Mouse (Mus musculus) testis, postnatal 14 days (tissue): ENCODE results near the gene Adgrv1.
"Not testable (repeated sequence)": the region's sequence is repeated elsewhere in the genome, so short reads cannot be mapped to it uniquely, and the experiment has no call there.

Experiments used
- DNase-seq: peaks from one replicate; pipeline ENCODE4 v3.0.0; 2021; ENCODE audit warnings: low spot score

Gene Adgrv1

DNA sequence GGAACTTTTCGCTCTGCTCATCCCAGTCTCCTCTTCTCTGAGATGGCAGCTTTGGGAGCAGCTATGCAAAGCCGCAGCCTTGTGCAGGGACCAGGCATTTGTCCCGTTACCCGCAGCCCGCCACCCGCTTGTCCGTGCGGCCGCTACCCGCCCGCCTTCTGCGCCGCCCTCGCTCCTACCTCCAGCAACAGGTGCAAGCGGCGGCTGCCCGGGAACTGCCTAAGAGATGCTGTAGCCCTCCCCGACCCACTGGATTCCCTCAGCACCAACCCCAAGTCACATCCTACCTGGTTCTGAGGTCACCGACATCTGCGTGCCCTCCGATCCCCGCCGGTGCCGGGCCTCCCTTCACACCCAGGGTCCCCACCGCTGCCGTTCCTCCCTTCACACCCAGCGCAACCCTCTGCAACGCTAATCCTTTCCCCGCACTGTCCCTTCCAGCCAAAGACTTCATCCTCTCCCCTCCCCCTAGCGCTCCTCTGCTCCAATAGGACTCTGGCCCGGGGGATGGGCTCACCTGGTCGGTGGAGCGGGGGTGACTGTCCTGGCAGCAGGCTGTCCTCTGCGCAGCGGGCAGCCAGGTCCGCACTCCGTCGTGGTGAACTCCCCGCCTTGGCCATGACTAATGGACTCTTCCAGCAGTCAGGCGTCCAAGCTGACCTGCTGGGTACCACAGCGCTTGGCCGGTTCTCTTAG is at the start of gene Adgrv1:
TSS of gene Adgrv1 (minus strand) at position 435 of the 696 bp plus-strand sequence.
- peak; percentile 88 for DNase-seq

DNA sequence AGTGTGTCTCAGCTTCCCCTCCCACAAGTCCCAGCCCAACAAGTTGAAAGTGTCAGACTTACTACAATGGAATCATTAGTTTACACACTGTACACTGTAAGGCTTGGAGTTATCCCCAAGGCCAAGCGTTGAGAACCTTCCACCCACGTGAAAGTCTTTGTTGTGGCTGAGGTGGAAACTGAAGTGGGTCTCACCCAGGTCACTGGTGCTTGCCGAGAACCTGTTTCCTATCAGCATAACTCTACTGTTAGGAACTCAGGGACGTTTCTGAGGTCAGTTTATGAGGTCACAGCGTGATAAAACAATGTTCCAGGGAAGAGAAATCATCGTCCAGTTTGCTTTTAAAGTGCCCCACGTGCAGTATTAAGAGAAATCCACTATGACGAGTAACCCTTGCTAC is 42.4 kb upstream of the Adgrv1 start:
- no peak for DNase-seq

DNA sequence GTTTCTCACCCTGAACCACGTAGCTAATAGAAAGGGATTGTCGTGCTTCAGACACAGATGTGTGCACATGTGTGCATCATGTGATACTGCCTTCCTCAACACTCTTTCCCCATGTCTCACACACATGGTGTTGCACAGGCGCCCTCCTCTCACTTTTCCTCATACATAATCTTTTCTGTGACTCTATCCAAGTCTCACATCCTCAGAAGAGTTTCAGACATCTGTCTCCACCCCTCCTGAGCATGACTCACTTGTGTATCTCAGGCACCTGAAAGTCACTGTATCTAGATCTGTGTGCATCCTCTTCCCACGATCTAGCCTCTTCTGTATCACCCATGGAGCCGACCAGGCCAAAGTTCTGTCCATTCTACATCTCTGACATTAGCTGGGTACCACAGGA is 34.8 kb upstream of the Adgrv1 start:
- no peak for DNase-seq

DNA sequence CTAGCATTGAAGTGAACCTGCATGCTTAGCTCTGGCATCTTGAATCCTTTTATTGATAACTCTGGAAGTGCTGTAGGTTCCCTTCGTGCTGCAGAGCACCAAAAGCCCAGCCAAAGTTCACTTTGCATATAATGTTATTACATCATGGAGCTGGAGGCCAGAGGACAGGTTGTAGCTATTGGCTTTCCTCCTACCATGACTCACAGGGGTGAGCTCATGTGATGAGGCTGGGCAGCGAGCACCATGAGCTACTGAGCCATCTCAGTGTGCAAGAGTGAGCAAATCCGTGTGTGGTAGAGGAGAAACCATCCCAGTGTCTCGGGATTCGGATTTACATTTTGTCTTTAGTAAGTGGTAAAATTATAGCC is 31.4 kb upstream of the Adgrv1 start:
- no peak for DNase-seq

DNA sequence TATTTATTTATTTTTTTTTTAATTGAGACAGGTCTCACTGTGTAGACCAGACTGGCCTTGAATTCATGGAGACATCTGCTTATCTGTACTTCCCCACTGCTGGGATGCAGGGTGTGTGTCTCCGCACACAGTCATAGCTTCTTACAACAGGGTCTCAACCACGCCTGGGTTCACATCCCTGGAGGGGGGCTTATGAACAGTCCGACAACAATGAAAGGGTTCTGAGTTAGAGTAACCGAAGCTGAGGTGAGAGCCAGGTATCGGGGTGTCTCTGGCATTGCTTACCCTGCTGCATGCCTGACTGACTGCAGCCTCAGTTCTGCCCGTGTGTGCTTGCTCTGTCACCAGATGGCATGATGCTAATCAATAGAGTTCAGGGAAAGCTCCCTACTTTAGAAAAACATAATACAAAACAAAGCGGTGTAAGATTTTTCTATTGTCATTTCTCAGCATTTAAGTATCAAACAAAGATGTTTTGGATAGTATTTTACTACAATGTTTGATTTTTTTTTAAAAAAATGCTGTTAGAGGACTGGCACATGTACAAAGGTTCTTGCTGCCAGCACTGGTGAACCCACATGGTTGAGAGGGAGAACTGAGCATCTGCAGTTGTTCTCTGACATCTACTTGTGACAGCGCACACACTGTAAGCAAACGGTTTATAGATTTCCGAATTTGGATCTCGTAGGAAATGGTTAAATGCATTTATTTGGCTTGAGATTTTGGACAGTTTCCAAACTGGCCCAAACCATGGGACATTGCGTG is 30.8 kb upstream of the Adgrv1 start:
- DNase-seq = no peak

DNA sequence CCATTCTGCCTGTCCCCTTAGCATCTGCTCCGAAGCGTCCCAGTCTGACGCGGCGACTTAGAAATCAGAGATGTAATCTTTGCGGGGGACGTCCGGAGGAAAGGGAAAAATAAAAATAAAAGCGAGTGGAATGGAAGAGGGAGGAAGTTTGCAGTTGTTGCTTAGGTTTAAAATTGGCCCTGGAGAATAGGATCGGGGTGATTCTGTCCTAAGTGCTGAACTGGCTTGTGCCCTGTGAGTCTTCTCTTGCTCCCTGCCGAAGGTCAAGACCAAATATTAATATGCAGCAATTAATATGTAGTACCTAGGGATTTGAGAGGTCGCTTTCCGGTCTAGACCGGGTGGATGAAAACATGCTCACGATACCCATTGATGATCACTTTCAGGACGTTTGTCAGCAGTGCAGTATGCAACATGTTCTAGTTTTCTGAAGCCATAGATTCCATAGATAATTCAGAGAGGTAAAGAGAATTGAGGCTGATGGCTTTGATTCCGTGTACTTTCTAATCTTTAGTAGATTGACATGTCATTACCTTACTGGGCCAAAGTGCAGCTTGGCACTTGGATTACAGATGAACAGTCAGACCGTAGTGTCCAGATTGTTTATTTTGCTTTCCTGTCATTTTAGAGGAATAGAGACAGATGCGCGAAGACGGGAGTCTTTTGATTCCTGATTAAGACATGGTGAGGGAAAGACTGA is 25.2 kb upstream of the Adgrv1 start:
- no peak for DNase-seq

DNA sequence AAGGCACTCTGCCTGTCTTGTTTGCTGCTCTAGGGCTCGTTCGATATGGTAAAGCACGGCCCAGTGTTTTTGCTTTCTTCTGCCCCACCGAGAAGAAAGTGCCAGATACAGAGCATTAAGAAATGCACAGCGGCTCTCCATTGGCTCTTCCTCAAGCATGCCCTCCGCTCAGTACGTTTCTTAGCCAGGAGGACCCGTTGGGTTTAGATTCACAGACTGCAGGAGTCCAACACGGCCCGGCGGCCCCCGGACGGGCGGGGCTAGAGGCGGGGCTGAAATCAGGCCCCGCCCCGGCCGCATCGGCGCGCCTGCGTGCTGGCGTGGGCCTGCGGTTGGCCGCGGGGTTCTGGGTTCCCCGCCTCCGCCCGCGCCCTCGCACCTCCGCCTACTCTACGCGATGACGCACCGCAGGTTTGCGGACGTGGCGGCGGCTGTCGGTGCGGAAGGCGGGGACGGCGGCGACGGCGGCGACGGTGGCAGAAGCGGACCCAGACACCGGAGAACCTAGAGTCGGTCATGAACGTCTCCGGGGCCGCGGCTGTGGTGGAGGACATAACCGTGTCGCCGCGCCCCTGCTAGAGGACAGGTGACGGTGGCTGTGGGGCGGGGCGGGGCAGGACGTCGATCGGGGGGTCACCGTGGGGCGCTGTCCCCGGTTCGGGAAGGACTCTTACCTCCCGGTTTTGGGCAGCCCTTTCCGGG is 24.5 kb upstream of the Adgrv1 start, which contains the start of gene Lysmd3:
TSS of gene Lysmd3 (plus strand) at position 313 of the 702 bp plus-strand sequence.
- peak; percentile 90 for DNase-seq

DNA sequence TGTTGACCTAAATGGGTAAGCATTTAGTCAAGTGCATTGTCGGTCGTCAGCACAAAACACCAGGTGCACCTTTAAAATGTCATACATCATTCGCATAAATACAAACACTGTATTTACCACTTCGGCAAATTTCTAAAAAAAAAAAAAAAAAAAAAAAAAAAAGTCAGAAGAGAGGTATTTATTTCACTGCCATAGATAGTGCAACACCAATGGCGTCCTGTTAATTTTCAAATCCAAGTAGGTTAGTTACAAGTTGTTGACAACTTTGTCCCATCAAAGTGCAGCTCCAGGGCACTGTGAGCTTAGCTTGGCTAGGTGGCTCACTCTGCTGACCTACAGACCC is 24.0 kb upstream of the Adgrv1 start:
- no peak for DNase-seq

DNA sequence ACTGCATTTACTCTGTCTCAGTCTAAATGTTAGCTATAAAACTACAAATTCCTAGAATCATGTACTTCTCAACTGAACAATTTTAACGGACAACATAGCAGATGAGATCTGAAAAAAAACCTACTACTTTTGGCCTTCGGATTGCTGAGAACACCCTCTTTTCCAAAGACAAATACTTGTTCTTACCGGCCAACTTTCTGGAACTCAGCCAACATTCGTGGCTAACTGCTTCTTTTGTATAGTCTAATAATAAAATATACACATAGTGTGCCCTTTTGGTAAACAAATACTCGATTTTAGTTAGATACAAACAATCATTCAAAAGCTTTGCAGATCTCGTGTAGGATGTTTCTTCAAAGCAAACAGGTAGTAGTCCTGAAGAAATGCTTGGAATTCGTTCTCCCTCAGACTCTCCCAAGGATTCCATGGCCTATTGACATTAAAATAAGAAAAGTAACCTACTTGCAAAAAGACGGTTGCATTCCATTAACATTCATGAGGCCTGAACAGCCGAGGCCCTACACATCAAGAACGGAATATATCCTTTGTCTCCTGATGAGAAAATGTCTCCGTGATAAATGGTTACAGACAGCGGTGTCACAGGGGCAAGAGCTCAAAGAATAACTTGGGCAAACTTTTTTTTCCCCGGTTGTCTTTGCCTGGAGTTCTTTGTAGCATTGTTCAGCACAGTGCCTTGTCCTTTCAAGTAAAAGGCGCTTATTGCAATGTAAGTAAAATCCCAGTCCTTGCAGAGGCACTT is 23.3 kb upstream of the Adgrv1 start:
- no peak for DNase-seq

DNA sequence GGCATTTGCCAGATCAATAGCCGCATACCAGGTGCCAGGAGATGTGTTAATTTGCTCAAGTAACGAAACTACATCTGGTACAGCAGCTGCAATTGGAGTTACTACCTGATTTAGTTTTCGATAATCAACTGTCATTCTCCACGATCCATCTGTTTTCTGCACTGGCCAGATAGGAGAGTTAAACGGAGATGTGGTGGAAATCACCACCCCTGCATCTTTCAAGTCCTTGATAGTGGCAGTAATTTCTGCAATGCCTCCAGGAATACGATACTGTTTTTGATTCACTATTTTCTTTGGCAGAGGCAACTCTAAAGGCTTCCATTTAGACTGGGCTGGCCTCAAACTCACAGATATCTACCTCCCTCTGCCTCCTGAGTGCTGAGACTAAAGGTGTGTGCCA is 17.4 kb upstream of the Adgrv1 start:
- not testable (repeated sequence) for DNase-seq

DNA sequence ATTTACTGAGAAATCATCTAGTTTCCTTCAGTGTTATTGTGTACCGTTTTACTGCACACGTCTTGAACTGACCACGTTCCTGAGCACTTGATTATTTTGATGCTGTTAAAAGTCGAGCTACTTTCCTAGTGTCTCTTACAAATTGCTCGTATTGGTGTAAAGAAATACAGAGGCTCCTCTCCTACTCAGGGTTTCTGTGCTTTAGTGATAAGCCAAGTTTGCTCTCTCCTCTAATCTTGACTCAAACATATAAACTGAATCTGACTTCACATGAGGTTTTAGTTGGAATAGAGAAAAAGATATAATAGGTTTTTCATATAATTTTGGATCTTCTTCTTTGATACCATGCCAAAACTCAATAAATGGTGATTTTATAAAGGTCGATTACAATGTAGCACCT is 13.4 kb upstream of the Adgrv1 start:
- no peak for DNase-seq

DNA sequence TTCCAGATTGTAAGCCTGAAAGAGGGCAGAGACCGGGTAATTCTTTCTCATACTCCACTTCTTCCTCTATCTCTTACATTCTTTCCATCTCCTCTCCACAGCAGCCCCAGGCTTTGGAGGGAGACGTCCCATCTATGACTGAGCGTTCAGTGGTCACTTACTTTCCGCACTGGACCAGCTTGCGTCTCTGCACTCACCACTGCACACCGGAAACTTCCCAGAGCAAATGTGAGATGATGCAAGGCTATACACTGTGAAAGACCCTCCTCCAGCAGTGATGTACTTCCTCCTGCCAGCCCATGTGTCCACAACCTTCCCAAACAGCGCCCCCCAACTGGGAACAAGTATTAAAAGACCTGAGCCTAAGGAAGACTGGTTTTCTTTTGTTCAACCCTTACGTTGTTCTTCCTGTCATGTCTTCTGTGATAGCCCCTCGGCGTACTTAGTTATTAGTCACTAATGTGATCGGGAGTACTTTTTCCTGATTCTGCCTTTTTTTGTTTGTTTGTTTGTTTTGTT is 11.2 kb upstream of the Adgrv1 start:
- DNase-seq = no peak

DNA sequence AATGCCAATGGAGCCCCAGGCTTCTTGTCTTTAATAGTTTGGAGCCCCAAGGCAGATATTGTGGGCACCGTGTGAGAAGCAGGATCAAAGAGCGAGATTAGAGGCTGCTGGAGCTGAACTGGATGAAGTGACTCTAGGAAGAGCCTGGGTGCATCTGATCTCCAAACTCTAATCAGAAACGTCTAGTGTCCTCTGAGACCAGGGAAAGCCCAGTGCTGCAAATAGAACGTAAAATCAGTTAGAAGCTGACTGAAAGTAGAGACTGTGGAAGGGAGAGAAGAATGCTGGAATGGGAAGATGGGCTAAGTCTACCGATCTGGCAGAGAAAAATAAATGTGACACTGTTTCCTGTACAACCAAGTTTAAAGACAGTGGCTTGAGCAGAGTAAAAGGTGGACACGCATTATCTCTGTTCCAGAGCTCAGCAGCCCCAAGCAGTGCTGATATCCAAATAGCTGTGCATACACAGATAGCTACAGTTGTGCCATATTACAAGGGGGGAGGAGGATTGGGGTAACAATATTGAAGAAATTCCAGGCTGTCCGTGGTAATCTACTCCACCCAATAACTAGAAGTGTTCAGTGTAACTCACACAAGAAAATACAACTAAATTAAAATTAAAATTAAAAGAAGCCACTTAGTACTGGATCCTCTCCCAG is 9.7 kb upstream of the Adgrv1 start:
- DNase-seq = no peak

DNA sequence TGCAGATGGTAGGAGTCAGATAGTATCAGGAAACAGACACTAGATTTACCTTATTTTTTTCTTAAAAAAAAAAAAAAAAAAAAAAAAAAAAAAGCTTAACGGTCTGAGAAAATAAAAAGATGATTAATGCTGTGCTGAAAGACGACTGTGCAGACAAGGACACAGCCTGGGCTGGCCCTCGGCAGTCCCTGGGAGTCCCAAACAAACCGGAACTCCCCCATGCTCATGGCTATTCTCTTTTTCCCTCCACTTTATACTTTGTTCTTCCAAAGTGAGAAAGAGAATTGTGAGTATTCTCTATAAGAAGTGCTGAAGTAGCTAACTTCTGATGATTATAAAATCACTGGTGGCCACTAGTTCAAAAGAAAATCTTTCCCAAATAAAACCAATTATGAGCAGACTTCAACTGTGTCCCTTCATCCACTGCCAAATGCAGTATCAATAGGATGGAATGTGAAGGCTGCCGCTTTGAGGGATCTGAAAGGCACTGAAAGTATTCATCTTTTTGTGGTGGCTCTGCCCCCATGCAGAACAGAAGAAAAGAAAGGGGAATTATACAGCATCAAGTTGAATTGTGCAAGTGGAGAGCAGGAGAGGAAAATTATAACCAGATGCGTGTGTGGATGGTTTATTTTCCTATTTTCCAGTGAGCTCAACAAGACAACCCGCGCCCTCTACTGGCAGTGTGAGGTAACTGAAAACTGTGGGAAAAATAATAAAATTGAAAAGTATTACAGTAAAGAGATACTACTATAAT is 8.5 kb upstream of the Adgrv1 start:
- DNase-seq = no peak

DNA sequence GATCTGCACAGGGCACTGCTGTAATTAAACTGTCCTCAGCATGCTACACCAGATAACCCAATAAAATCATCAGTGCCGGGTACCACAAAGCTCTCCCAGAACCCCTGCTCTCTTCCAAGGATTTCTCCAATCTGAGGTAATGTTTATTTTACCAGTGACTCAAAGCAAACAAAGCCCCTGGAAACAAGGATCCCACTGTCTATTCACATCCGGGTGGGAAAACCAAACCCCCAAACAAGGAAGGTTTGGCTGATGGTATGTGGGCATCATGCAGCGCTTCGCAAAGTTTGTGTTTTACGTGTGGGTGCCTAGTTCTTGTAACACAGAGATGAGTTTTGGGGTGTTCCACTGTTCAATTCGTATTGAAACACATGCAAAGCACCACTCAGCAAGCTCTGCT is 7.9 kb upstream of the Adgrv1 start:
- no peak for DNase-seq

DNA sequence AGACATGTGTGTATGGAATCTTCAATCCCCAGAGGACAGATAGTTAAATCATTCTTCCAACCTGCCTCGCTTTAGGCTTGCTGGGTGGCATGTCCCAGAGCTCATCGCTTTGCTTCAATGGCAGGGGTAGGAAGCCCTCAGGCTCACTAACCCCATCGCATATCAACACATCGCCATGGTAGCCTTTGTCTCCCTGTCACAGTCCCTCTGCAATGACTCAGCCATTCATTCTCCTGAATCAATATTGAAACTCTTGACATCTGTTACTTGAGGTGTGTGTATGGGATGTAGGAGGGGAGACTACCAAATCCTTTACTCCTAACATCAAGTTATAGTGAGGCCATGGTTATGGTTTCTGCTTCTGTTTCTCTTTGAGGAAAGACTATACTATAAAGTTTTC is 6.7 kb upstream of the Adgrv1 start:
- DNase-seq = no peak

DNA sequence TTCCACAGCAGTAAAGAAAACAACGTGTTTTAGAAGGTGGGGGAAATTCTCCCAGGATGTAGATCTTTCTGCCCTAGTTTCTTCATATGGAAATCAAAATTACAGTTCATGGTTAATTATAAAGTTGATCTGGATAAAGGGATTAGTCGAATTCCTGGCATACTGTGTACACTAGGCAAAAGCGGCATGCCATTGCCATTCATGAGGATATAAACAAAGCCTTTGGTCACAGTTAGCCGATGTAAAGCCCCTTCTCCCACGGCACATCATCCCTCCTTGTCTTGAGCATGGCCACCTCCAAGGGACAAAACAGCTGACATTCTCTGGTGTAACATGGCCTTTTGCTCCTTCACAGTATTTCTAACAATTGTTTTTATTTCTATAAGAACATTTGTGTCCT is 2.4 kb downstream of the Adgrv1 start:
- no peak for DNase-seq

DNA sequence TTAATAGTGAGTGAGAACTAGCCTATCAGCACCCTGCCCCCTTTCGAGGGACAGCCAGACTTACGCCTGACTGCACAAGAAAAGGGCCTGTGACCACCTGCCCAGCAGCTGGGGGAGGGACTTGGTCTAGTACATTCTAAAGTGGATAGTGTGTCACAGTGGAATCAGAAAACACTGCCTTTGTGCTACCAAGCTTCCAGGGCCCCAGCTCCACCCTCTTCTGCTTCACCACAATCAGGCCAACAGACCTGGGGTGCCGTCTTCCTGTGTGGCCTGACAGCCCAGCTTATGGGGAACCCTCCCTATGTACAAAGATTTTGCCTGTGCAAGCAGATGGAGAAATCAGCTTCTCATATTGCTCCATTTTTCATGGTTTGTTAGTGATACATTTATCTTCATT is 3.6 kb downstream of the Adgrv1 start:
- DNase-seq = no peak

DNA sequence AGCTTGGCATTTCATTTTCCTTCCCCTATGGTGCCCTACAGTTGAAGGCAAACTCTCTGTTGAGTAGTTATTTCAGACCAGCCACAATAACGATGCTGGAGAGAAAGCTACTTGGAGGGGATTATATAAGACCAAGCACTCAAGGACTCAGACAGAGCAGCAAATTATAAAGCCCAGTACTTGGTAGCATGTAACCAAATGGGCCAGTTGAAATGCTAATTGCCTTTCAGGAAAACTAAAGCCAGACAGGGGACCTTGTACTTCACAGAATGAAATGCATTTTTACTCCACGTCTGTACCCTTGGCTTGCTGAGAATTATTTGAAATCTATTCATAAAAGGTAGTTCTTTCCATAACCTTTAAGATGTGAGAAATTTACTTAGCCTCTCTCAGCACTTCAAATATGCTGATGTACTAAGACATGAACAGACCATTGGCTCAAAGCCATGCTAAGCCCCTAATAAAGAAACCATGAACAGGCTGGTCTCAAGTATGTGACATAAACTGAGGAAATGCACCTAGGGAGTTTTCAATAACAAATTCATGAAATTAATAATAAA is 4.2 kb downstream of the Adgrv1 start:
- no peak for DNase-seq

DNA sequence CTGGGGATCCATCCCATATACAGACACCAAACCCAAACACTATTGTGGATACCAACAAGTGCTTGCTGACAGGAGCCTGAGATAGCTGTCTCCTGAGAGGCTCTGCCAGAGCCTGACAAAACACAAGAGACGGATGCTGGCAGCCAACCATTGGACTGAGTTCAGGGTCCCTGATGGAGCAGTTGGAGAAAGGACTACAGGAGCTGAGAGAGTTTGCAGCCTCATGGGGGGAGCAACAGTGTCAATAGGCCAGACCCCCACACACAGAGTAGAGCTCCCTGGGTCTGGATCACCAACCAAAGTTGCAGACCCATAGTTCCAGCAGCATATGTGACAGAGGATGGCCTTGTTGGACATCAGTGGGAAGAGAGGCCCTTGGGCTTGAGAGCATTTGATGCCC is 5.1 kb downstream of the Adgrv1 start:
- DNase-seq = not testable (repeated sequence)
